Comparison of ENCODE assay signal across 13 mouse cellular contexts in the genomic region with DNA sequence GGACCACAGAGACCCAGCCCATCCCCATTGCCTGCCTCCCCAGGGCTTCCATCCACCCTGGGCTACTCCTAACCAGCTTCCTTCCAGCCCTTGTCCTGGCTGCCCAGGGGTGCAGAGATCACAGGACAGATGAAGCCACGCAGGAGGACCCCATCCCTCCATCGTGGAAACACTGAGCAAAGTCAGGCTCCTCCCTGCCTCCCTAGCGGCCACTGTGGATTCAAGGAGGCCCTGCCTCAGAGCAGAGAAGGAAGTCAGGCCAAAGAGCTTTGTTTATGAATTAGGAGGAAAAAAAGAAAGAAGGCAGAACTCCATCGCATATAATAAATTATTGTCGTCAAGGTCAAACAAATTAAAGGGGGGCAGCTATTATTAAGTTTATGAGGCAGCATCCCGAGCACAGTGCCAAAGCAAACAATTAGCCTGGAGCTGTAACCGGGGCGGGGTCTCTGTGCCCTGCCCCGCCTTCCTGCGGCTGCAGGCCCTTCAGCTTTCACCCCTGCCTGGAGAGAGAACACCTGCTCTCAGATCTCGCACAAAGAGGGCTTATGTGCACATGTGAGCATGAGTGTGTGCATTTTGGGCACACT. TPM values are rescaled to one million over a fixed set of nuclear protein-coding genes. Genes with fewer than 3 reads are reported as not detected.
DNase-seq lines count a peak whose midpoint lies in the region; ATAC-seq and TF ChIP-seq lines count a peak whose summit lies in the region.
"Had no signal": no experiment of that assay in that cellular context is flagged by ENCODE, and none has a peak within 500 bp of the region (broad histone marks: within the 10 kb centered on the region; RNA-seq: fewer than 3 reads in every experiment).

No protein-coding gene starts in this region.

- no peak overlapping the region for H3K9ac ChIP-seq in intestine, embryonic 15.5 days
- H3K9ac ChIP-seq in forebrain, embryonic 15.5 days (replicated peaks), result no peak overlapping the region

- 0 out of 2 replicates have a peak, but pooled peaks cover 3% of the 10 kb centered on the region for H3K27me3 ChIP-seq in intestine, embryonic 15.5 days (replicated peaks)
- no peaks in the 10 kb centered on the region for H3K27me3 ChIP-seq in forebrain, embryonic 15.5 days

- peak; percentile 86 for ATAC-seq in intestine, embryonic 15.5 days
- ATAC-seq in forebrain, embryonic 15.5 days (replicated peaks), result no peak

- no peak overlapping the region for H3K4me3 ChIP-seq in lung, adult 2 months (replicated peaks; ENCODE audit: extremely low read depth, low read depth, low read length)
- no peak overlapping the region for H3K4me3 ChIP-seq in intestine, embryonic 15.5 days (replicated peaks)
- no peak overlapping the region for H3K4me3 ChIP-seq in forebrain, embryonic 15.5 days

- TF ChIP-seq CTCF in lung, adult 2 months (IDR thresholded peaks at IDR 0.05; ENCODE audit: insufficient read depth, low read length), result no peak

- 18% methylated on average over 11 of the region's 11 CpGs for WGBS in lung, adult 2 months
- WGBS in intestine, embryonic 15.5 days, result 11% methylated on average over 11 of the region's 11 CpGs
- 53% methylated on average over 11 of the region's 11 CpGs for WGBS in forebrain, embryonic 15.5 days

- TF ChIP-seq POLR2A in lung, adult 2 months (IDR thresholded peaks at IDR 0.05; ENCODE audit: borderline replicate concordance, extremely low read depth, low read depth, low read length), result no peak

- peak; percentile 53 to 62 for DNase-seq in lung, adult 18-20 months
- DNase-seq in lung, adult 2 months, result no peak
- peak; percentile 29 to 35 for DNase-seq in kidney, postnatal 36 days
- peak; percentile 74 for DNase-seq in lung, postnatal 36 days
- DNase-seq in cerebellum, adult 18-20 months, result no peak
- no peak for DNase-seq in layer of hippocampus, postnatal 14 days (ENCODE audit: low spot score in 2 of 2)
- DNase-seq: thymus, postnatal 36 days had no signal

- H3K4me1 ChIP-seq in lung, adult 2 months (ENCODE audit: control insufficient read depth, insufficient read depth, low read length), result peaks cover 9% of the 10 kb centered on the region
- H3K4me1 ChIP-seq in intestine, embryonic 15.5 days (replicated peaks), result peaks cover 17% of the 10 kb centered on the region
- H3K4me1 ChIP-seq in forebrain, embryonic 15.5 days, result no peaks in the 10 kb centered on the region; the same call in 1 of the 2 replicates

- no peaks in the 10 kb centered on the region for H3K36me3 ChIP-seq in intestine, embryonic 15.5 days
- H3K36me3 ChIP-seq in forebrain, embryonic 15.5 days, result no peaks in the 10 kb centered on the region

- peak overlapping the region; percentile 5; the same call in 1 of the 2 replicates for H3K4me2 ChIP-seq in intestine, embryonic 15.5 days (replicated peaks)
- H3K4me2 ChIP-seq in forebrain, embryonic 15.5 days (replicated peaks), result no peak overlapping the region

- H3K9me3 ChIP-seq in intestine, embryonic 15.5 days, result no peaks in the 10 kb centered on the region
- H3K9me3 ChIP-seq in forebrain, embryonic 15.5 days, result no peaks in the 10 kb centered on the region

- H3K27ac ChIP-seq in intestine, embryonic 15.5 days, result no peak overlapping the region; the same call in 1 of the 2 replicates
- H3K27ac ChIP-seq in forebrain, embryonic 15.5 days (replicated peaks), result no peak overlapping the region

RNA-seq across cellular contexts. Expression of a gene that starts 12.4 kb away (rescaled TPM):
- not detected in 2 replicates for polyA plus RNA-seq in lung, adult 2 months (2012; rRNA removed)
- polyA plus RNA-seq in intestine, embryonic 15.5 days (2015; fragmentation: Nextera tagmentation; extraction: Ambion mirVana), result not detected in 2 replicates
- 0.20 TPM in 1 of 2 replicates, not detected in the other for polyA plus RNA-seq in forebrain, embryonic 15.5 days (2015; fragmentation: Nextera tagmentation; extraction: Ambion mirVana)
- total RNA-seq in layer of hippocampus, postnatal 14 days (2021), result under 1 TPM in 1 of 2 experiments, not detected in 1; 0.53 TPM
- total RNA-seq: liver, adult 2 months; midbrain, postnatal 0 days had no signal
- polyA plus RNA-seq: heart, embryonic 14.5 days; liver, adult 2 months; spleen, adult 2 months had no signal

RNA-seq across cellular contexts. Expression of a gene that starts 46.8 kb away (rescaled TPM):
- polyA plus RNA-seq in lung, adult 2 months (2012; rRNA removed), result 15.1 and 18.0 TPM in 2 replicates
- polyA plus RNA-seq in intestine, embryonic 15.5 days (2015; fragmentation: Nextera tagmentation; extraction: Ambion mirVana), result 50.3 and 57.1 TPM in 2 replicates
- 0.60 and 0.63 TPM in 2 replicates for polyA plus RNA-seq in forebrain, embryonic 15.5 days (2015; fragmentation: Nextera tagmentation; extraction: Ambion mirVana)
- under 1 TPM; 0.23 to 0.52 TPM for total RNA-seq in layer of hippocampus, postnatal 14 days (2021)

Comparison
In these comparisons a context has a peak if more than half of its experiments do, and no peak if none do; other contexts are left out.
1. DNase-seq: peak in lung, adult 18-20 months (2 of 2), kidney, postnatal 36 days (2 of 2) and lung, postnatal 36 days (single experiment); none in lung, adult 2 months (single experiment), cerebellum, adult 18-20 months (0 of 2) and layer of hippocampus, postnatal 14 days (0 of 2).